Mouse (Mus musculus) embryonic fibroblast, embryonic 13.5 days (primary cell): ENCODE results near the gene Cox4i2.

Experiments
- CTCF ChIP-seq: IDR thresholded peaks from 2 replicates; pipeline ENCODE4 v1.5.1; 2011; ENCODE audit warnings: mild to moderate bottlenecking, control low read depth, low read length, moderate library complexity, borderline replicate concordance; ENCODE audit not compliant: insufficient read depth
- POLR2A ChIP-seq: IDR thresholded peaks from 2 replicates; pipeline ENCODE4 v1.6.1; 2011; ENCODE audit warnings: low read depth, mild to moderate bottlenecking, control low read depth, low read length, moderate library complexity

- no peak for TF ChIP-seq CTCF
- TF ChIP-seq POLR2A: no peak
These were observed 51.1 kb downstream of the Cox4i2 start for GRCm38 (mm10) chr2:152805111-152805490.
